Mouse (Mus musculus): ENCODE measurements around the gene Gm3646. TPM values are rescaled to one million over a fixed set of nuclear protein-coding genes. Genes with fewer than 3 reads are reported as not detected.

The Gm3646 gene
- not detected in 2 replicates for polyA plus RNA-seq (2012; rRNA removed)

DNA sequence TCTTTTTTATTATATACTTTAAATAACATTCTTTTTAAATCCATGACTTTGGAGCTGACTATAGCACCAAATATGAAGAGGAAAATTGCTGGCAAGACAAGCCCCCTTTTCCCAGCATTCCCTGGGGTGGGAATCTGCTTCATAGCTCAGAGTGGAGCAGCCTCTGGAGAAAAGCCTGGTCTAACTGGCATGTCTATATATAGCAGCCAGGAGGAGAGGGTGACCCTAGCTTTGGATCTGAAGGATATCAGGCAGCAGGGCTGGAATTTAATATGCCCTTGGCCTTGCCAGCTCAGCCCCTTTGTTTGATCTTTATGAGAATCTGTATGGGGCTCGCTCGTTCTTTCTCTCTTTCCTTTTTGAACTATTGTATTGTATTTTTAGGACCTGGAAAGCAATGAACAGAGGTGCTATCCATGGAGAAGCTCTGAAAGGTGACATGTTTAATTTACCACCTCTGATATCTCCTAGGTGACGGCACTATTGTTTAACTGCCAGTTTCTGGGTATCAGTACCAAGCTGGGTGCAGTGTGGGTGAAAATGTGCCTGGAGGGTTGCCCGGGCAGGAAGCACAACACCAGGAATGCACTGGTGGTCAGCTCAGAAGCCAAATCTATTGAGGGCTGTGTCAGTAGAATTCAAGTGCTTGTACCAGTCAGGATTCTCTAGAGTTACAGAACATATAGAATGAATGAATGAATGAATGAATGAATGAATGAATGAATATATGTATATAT lies at the start of gene Gm3646:
Gm3646 (minus strand) TSS at position 90 of the 737 bp plus-strand sequence.

Other genes with a start within 250 kb of the Gm3646 start
- gene Rnf149, start 227.9 kb downstream of the Gm3646 start, polyA plus RNA-seq (2012; rRNA removed) = 25.7 and 38.6 TPM in 2 replicates
- gene Creg2, start 153.9 kb downstream of the Gm3646 start, polyA plus RNA-seq (2012; rRNA removed) = 0.10 and 0.14 TPM in 2 replicates
- gene Rfx8, start 84.3 kb downstream of the Gm3646 start, polyA plus RNA-seq (2012; rRNA removed) = 0.04 and 0.05 TPM in 2 replicates
- gene Map4k4, start 95.6 kb upstream of the Gm3646 start, polyA plus RNA-seq (2012; rRNA removed) = 17.8 and 19.6 TPM in 2 replicates